Mouse (Mus musculus) common myeloid progenitor, adult 5-6 weeks (primary cell): ENCODE data around the gene Nedd1. TPM values are rescaled to one million over a fixed set of nuclear protein-coding genes. Genes with fewer than 3 reads are reported as not detected.

ENCODE experiments used
- ATAC-seq: replicated peaks from 2 replicates; pipeline ENCODE4 v1.8.0; 2016; ENCODE audit warnings: low read depth, mild to moderate bottlenecking, moderate TSS enrichment, inconsistent platforms; ENCODE audit not compliant: poor library complexity, severe bottlenecking
- total RNA-seq: library from RNA; stranded (forward); fragments of 200-1000, 187-1606 nt; gene quantifications from 2 replicates; pipeline ENCODE4 v1.2.3, GENCODE M21; 2017

Nedd1 gene
- total RNA-seq: 31.5 and 35.1 TPM in 2 replicates

- peak; percentile 96 for ATAC-seq
Observed at GRCm38 (mm10) chr10:92721771-92722619, at the start of gene Nedd1. Gene Nedd1 (minus strand): TSS chr10:92722420.

GRCm38 (mm10) chr10:92754359-92754758 is 32.1 kb upstream of the Nedd1 start:
- no peak for ATAC-seq

GRCm38 (mm10) chr10:92730339-92730738 is 8.1 kb upstream of the Nedd1 start:
- no peak for ATAC-seq

GRCm38 (mm10) chr10:92728723-92729122 is 6.5 kb upstream of the Nedd1 start:
- ATAC-seq: no peak

- ATAC-seq: no peak
Observed at GRCm38 (mm10) chr10:92722620-92722988, 384 bp upstream of the Nedd1 start.

GRCm38 (mm10) chr10:92699032-92699431 is 23.2 kb downstream of the Nedd1 start:
- ATAC-seq: no peak

- ATAC-seq: no peak
Observed at GRCm38 (mm10) chr10:92675056-92675455, 47.2 kb downstream of the Nedd1 start.

GRCm38 (mm10) chr10:92671906-92672305 is 50.3 kb downstream of the Nedd1 start:
- ATAC-seq: no peak

GRCm38 (mm10) chr10:92665287-92665686 is 56.9 kb downstream of the Nedd1 start:
- ATAC-seq: peak; percentile 68

- ATAC-seq: no peak
Observed at GRCm38 (mm10) chr10:92653266-92653665, 69.0 kb downstream of the Nedd1 start.

- ATAC-seq: no peak
Observed at GRCm38 (mm10) chr10:92652399-92652920, 69.8 kb downstream of the Nedd1 start.

- no peak for ATAC-seq
Observed at GRCm38 (mm10) chr10:92651266-92651665, 71.0 kb downstream of the Nedd1 start.

- ATAC-seq: no peak
Observed at GRCm38 (mm10) chr10:92649096-92649495, 73.1 kb downstream of the Nedd1 start.

- ATAC-seq: no peak
Observed at GRCm38 (mm10) chr10:92647691-92648090, 74.5 kb downstream of the Nedd1 start.

- no peak for ATAC-seq
Observed at GRCm38 (mm10) chr10:92643995-92644394, 78.2 kb downstream of the Nedd1 start.

- no peak for ATAC-seq
Observed at GRCm38 (mm10) chr10:92641032-92641431, 81.2 kb downstream of the Nedd1 start.
